Mouse (Mus musculus): ENCODE measurements at regions not wholly inside any gene's neighbourhood (a gene's known extent, or its start where the extent isn't known, plus 50 kb on each side); places are given as distances from the start of the nearest gene placed in this dataset.
A peak's percentile ranks its signal among the peaks of the same experiment; 100 is the strongest.

GRCm38 (mm10) chr6:81173018-81173417 lies 750.5 kb upstream of the Gcfc2 start:
- DNase-seq: no peak

GRCm38 (mm10) chr6:81190218-81190617 lies 733.3 kb upstream of the Gcfc2 start:
- no peak for DNase-seq

- DNase-seq: no peak
Measured at GRCm38 (mm10) chr6:81210521-81210920, 712.9 kb upstream of the Gcfc2 start.

- DNase-seq: no peak
Measured at GRCm38 (mm10) chr6:81230747-81231146, 692.7 kb upstream of the Gcfc2 start.

- DNase-seq: peak in 1 of 2 experiments; percentile 29
Measured at GRCm38 (mm10) chr6:81259878-81260277, 663.6 kb upstream of the Gcfc2 start.
